Mouse (Mus musculus): ENCODE measurements around the gene Adar. TPM values are rescaled to one million over a fixed set of nuclear protein-coding genes. Genes with fewer than 3 reads are reported as not detected.

Adar gene
- polyA plus RNA-seq, 1 experiment from 2014 or later: 12.4 TPM

DNA sequence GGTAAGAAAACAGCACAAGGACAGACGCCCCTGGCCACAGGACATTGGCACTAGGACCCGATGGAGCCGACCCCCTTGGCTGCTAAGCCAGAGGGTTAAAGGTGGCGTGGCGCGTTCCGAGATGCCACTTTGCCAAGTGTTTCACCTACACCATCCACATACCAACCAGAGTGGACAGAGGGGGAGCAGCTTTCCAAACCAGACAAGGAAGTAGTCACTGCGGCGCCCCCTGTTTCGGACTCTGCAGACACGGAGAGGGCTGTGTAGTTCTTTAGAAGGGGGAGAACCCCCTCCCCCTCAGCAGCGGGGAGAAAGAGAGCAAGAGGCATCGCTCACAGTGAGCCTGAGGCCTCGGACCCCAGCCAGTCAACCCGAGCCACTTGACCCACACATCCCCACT is 88.1 kb downstream of the Adar start:
- H3K4me1 ChIP-seq (ENCODE audit: insufficient read depth, low read length): no peaks in the 10 kb centered on the region
- no peaks in the 10 kb centered on the region for H3K36me3 ChIP-seq (ENCODE audit: insufficient read depth, low read length)
- 0 out of 2 replicates have a peak, but pooled peaks cover 4% of the 10 kb centered on the region for H3K9me3 ChIP-seq (ENCODE audit: low read length)
- H3K27ac ChIP-seq (ENCODE audit: low read length): no peak overlapping the region
- H3K4me3 ChIP-seq (ENCODE audit: low read length): no peak overlapping the region
- no peak overlapping the region for H3K4me2 ChIP-seq (replicated peaks; ENCODE audit: low read depth, low read length)
- H3K9ac ChIP-seq (replicated peaks; ENCODE audit: low read length): no peak overlapping the region
- H3K27me3 ChIP-seq (ENCODE audit: insufficient read depth, low read length): no peaks in the 10 kb centered on the region
- 75% methylated on average over 15 of the region's 15 CpGs for WGBS
- no peak for ATAC-seq (ENCODE audit: low FRiP score, low TSS enrichment)

Other genes starting within 250 kb of the Adar start
- gene Kcnn3, start 194.9 kb upstream of the Adar start, polyA plus RNA-seq (2015; fragmentation: Nextera tagmentation; extraction: Ambion mirVana): 2.5 and 2.6 TPM in 2 replicates
- 0.40 and 0.86 TPM in 2 replicates for gene Chrnb2, start 49.6 kb downstream of the Adar start, polyA plus RNA-seq (2015; fragmentation: Nextera tagmentation; extraction: Ambion mirVana)
- 9.8 and 11.5 TPM in 2 replicates for gene Ube2q1, start 58.6 kb downstream of the Adar start, polyA plus RNA-seq (2015; fragmentation: Nextera tagmentation; extraction: Ambion mirVana)
- gene She, start 116.3 kb downstream of the Adar start, polyA plus RNA-seq (2015; fragmentation: Nextera tagmentation; extraction: Ambion mirVana): 6.7 and 7.8 TPM in 2 replicates
- gene Il6ra, start 198.2 kb downstream of the Adar start, polyA plus RNA-seq (2015; fragmentation: Nextera tagmentation; extraction: Ambion mirVana): 0.84 and 0.91 TPM in 2 replicates
- gene Atp8b2, start 248.5 kb downstream of the Adar start, polyA plus RNA-seq (2015; fragmentation: Nextera tagmentation; extraction: Ambion mirVana): 11.7 and 15.3 TPM in 2 replicates